Comparison of ENCODE assay signal across 12 mouse cellular contexts in the genomic region with DNA sequence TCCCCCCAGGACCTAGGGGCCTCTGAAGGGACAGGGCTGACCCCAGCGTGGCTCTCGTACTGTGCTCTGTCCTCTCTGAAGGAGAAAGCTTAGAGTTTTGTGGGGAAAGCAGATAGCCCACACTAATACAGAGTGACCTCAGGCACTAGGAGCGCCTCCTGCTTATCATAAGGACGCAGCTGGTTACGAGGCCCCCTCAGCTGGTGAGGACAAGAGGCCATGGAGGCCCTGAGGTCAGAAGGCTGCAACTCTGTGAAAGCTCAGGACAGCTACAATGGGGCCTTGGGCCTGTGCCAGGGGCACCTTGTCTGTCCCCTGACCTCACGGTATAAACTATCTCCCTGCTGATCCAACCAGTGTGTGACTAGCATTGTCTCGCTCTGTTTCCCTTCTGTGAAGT. TPM values are rescaled to one million over a fixed set of nuclear protein-coding genes. Genes with fewer than 3 reads are reported as not detected.
DNase-seq lines count a peak whose midpoint lies in the region; ATAC-seq and TF ChIP-seq lines count a peak whose summit lies in the region.
"Had no signal": no experiment of that assay in that cellular context is flagged by ENCODE, and none has a peak within 500 bp of the region (broad histone marks: within the 10 kb centered on the region; RNA-seq: fewer than 3 reads in every experiment).

No protein-coding gene starts in this region.

- WGBS in heart, embryonic 11.5 days (ENCODE audit: insufficient replicate concordance): 35% methylated on average over 7 of the region's 7 CpGs

- H3K4me2 ChIP-seq in heart, embryonic 11.5 days: peak overlapping the region; percentile 48
- H3K4me2 ChIP-seq in CH12.LX (ENCODE audit: insufficient read depth, low read depth, poor library complexity, severe bottlenecking): no peak overlapping the region
- H3K4me2 ChIP-seq: lung, embryonic 14.5 days; neural tube, embryonic 15.5 days had no signal

- H3K27me3 ChIP-seq in heart, embryonic 11.5 days (ENCODE audit: control insufficient read depth, insufficient read depth, low read length): 0 out of 2 replicates have a peak, but pooled peaks cover 2% of the 10 kb centered on the region
- no peaks in the 10 kb centered on the region for H3K27me3 ChIP-seq in CH12.LX (replicated peaks)
- H3K27me3 ChIP-seq: neural tube, embryonic 15.5 days had no signal

- ATAC-seq in heart, embryonic 11.5 days (replicated peaks; ENCODE audit: insufficient number of reproducible peaks, low FRiP score, low TSS enrichment): peak; percentile 87
- peak; percentile 83 for ATAC-seq in erythroblast, adult 5-6 weeks (replicated peaks; ENCODE audit: low FRiP score, poor library complexity, severe bottlenecking)

- TF ChIP-seq CTCF in CH12.LX (conservative IDR thresholded peaks at IDR 0.05 in 1 of 2, IDR thresholded peaks at IDR 0.05 in 1 of 2; ENCODE audit: low read depth in 2 of 2, low read length in 2 of 2): no peak

- TF ChIP-seq POLR2A in CH12.LX (IDR thresholded peaks at IDR 0.05; ENCODE audit: low read depth, low read length): 0 out of 2 replicates have a peak, but pooled peaks have one; percentile 8

- dilution Hi-C loops in CH12.LX (cut with MboI; ENCODE audit: extremely low pct_ligation_motif_present, extremely low pct_unique_long_range_greater_than_20kb, low sequenced_read_pairs): no loop called here

- DNase-seq in heart, adult 11 months: no peak
- DNase-seq in CH12.LX (ENCODE audit: extremely low read depth): no peak
- peak; percentile 71 to 82 for DNase-seq in kidney, postnatal 36 days
- no peak for DNase-seq in ovary, postnatal 10 days (ENCODE audit: low spot score)
- DNase-seq in frontal cortex, postnatal 36 days (ENCODE audit: low spot score in 2 of 2): no peak
- no peak for DNase-seq in cerebellum, postnatal 4 days (ENCODE audit: low spot score in 2 of 2)
- DNase-seq: cerebellum, adult 9-11 months; lung, embryonic 14.5 days had no signal

- H3K4me1 ChIP-seq in heart, embryonic 11.5 days (ENCODE audit: control insufficient read depth, insufficient read depth, low read length): peaks cover 50% of the 10 kb centered on the region
- no peaks in the 10 kb centered on the region for H3K4me1 ChIP-seq in CH12.LX (ENCODE audit: control insufficient read depth in 1 of 2, insufficient read depth in 2 of 2)

- peaks cover 6% of the 10 kb centered on the region; the same call in 1 of the 2 replicates for H3K9me3 ChIP-seq in heart, embryonic 11.5 days (replicated peaks; ENCODE audit: control insufficient read depth, low read length)
- H3K9me3 ChIP-seq in CH12.LX (replicated peaks; ENCODE audit: low read length): peaks cover 39% of the 10 kb centered on the region

- in situ Hi-C loops in CH12.LX (cut with MboI; ENCODE audit: low pct_ligation_motif_present, low pct_unique_long_range_greater_than_20kb, low sequenced_read_pairs): no loop called here

- H3K27ac ChIP-seq in heart, embryonic 11.5 days (ENCODE audit: low read depth, low read length): peak overlapping the region; percentile 88
- H3K27ac ChIP-seq in CH12.LX (ENCODE audit: insufficient read depth, low read depth): no peak overlapping the region
- H3K27ac ChIP-seq: neural tube, embryonic 15.5 days had no signal

- 0 out of 2 replicates have a peak overlapping the region, but pooled peaks have one; percentile 5 for H3K4me3 ChIP-seq in heart, embryonic 11.5 days (ENCODE audit: low read depth, low read length)
- H3K4me3 ChIP-seq in CH12.LX (replicated peaks in 1 of 3; ENCODE audit: low read depth in 2 of 3, low read length in 2 of 3, poor library complexity in 1 of 3): no peak overlapping the region
- H3K4me3 ChIP-seq: neural tube, embryonic 15.5 days had no signal

- H3K9ac ChIP-seq in heart, embryonic 11.5 days (ENCODE audit: low read depth, low read length): peak overlapping the region; percentile 66
- no peak overlapping the region for H3K9ac ChIP-seq in CH12.LX (ENCODE audit: insufficient read depth, low read depth)
- H3K9ac ChIP-seq: lung, embryonic 14.5 days; neural tube, embryonic 15.5 days had no signal

- no peak for TF ChIP-seq RAD21 in CH12.LX (IDR thresholded peaks at IDR 0.05; ENCODE audit: low read depth, low read length)

- no peak for TF ChIP-seq EP300 in CH12.LX (IDR thresholded peaks at IDR 0.05; ENCODE audit: low read length)

- H3K79me2 ChIP-seq in CH12.LX (replicated peaks; ENCODE audit: control insufficient read depth, extremely low read depth, insufficient read depth, poor library complexity, severe bottlenecking): no peaks in the 10 kb centered on the region; the same call in 1 of the 2 replicates

- peaks cover 48% of the 10 kb centered on the region for H3K36me3 ChIP-seq in heart, embryonic 11.5 days (ENCODE audit: control insufficient read depth, insufficient read depth, low read length)
- H3K36me3 ChIP-seq in CH12.LX (replicated peaks in 1 of 2; ENCODE audit: control insufficient read depth in 1 of 2, insufficient read depth in 1 of 2, low read length in 1 of 2): peaks cover 85 to 99% of the 10 kb centered on the region in 2 experiments

TF ChIP-seq in CH12.LX, 34 proteins besides CTCF, POLR2A, EP300 and RAD21:
- TF ChIP-seq USF2 (conservative IDR thresholded peaks at IDR 0.05; ENCODE audit: low read depth, low read length) (no peak), NELFE (IDR thresholded peaks at IDR 0.05; ENCODE audit: low read depth, low read length) (no peak), SIN3A (IDR thresholded peaks at IDR 0.05; ENCODE audit: low read length) (no peak), ETS1 (conservative IDR thresholded peaks at IDR 0.05; ENCODE audit: low read depth, low read length) (no peak), MAFK (IDR thresholded peaks at IDR 0.05; ENCODE audit: insufficient replicate concordance, low read length) (no peak), GABPA (IDR thresholded peaks at IDR 0.05; ENCODE audit: insufficient replicate concordance, low read depth, low read length) (no peak), ZKSCAN1 (IDR thresholded peaks at IDR 0.05; ENCODE audit: borderline replicate concordance, low read depth, low read length) (no peak), ELF1 (IDR thresholded peaks at IDR 0.05; ENCODE audit: low read depth, low read length) (no peak), JUN (IDR thresholded peaks at IDR 0.05; ENCODE audit: insufficient read depth, low read depth, low read length) (no peak), MAX (IDR thresholded peaks at IDR 0.05; ENCODE audit: low read length) (no peak), JUND (conservative IDR thresholded peaks at IDR 0.05; ENCODE audit: low read depth, low read length) (no peak), MXI1 (IDR thresholded peaks at IDR 0.05; ENCODE audit: low read depth, low read length) (no peak)

RNA-seq across cellular contexts. Expression of gene Shisa8, which starts 28.4 kb away (rescaled TPM):
- 0.07 TPM in 1 of 2 replicates, not detected in the other for polyA plus RNA-seq in heart, embryonic 11.5 days (2014; fragmentation: Nextera tagmentation; extraction: Ambion mirVana)
- total RNA-seq in CH12.LX (2012; rRNA removed) (152 and 159 TPM in 2 replicates), CH12.LX (2014; rRNA removed) (94.6 and 103 TPM in 2 replicates)
- 64.2 and 83.4 TPM in 2 replicates for polyA plus RNA-seq in CH12.LX (2012; ENCODE audit: insufficient read length, low read depth)
- total RNA-seq in erythroblast, adult 5-6 weeks (2015; ENCODE audit: low replicate concordance): not detected in 2 replicates
- total RNA-seq in erythroblast, adult 5-6 weeks (2017; ENCODE audit: low replicate concordance): not detected in 2 replicates
- total RNA-seq: gastrocnemius, adult 18-20 months had no signal

RNA-seq across cellular contexts. Expression of gene Srebf2, which starts 37.2 kb away (rescaled TPM):
- polyA plus RNA-seq in heart, embryonic 11.5 days (2014; fragmentation: Nextera tagmentation; extraction: Ambion mirVana): 82.3 and 88.1 TPM in 2 replicates
- total RNA-seq in CH12.LX (2012; rRNA removed) (130 and 159 TPM in 2 replicates), CH12.LX (2014; rRNA removed) (77.6 and 94.3 TPM in 2 replicates)
- polyA plus RNA-seq in CH12.LX (2012; ENCODE audit: insufficient read length, low read depth): 214 and 253 TPM in 2 replicates
- total RNA-seq in erythroblast, adult 5-6 weeks (2015; ENCODE audit: low replicate concordance): 9.0 and 12.5 TPM in 2 replicates
- 11.2 and 15.5 TPM in 2 replicates for total RNA-seq in erythroblast, adult 5-6 weeks (2017; ENCODE audit: low replicate concordance)

RNA-seq across cellular contexts. Expression of gene Tnfrsf13c, which starts 40.0 kb away (rescaled TPM):
- polyA plus RNA-seq in heart, embryonic 11.5 days (2014; fragmentation: Nextera tagmentation; extraction: Ambion mirVana): 0.29 TPM in 1 of 2 replicates, not detected in the other
- total RNA-seq in CH12.LX (2012; rRNA removed) (287 and 334 TPM in 2 replicates), CH12.LX (2014; rRNA removed) (188 and 204 TPM in 2 replicates)
- 219 and 257 TPM in 2 replicates for polyA plus RNA-seq in CH12.LX (2012; ENCODE audit: insufficient read length, low read depth)
- total RNA-seq in erythroblast, adult 5-6 weeks (2015; ENCODE audit: low replicate concordance): 0.84 and 6.3 TPM in 2 replicates
- total RNA-seq in erythroblast, adult 5-6 weeks (2017; ENCODE audit: low replicate concordance): not detected in 2 replicates
- total RNA-seq: gastrocnemius, adult 18-20 months had no signal
- polyA plus RNA-seq: lung, embryonic 14.5 days had no signal

RNA-seq across cellular contexts. Expression of gene Ccdc134, which starts 56.5 kb away (rescaled TPM):
- 9.5 and 9.6 TPM in 2 replicates for polyA plus RNA-seq in heart, embryonic 11.5 days (2014; fragmentation: Nextera tagmentation; extraction: Ambion mirVana)
- total RNA-seq in CH12.LX (2012; rRNA removed) (37.1 and 48.8 TPM in 2 replicates), CH12.LX (2014; rRNA removed) (35.1 and 35.7 TPM in 2 replicates)
- polyA plus RNA-seq in CH12.LX (2012; ENCODE audit: insufficient read length, low read depth): 42.9 and 43.6 TPM in 2 replicates
- 0.63 TPM in 1 of 2 replicates, not detected in the other for total RNA-seq in erythroblast, adult 5-6 weeks (2015; ENCODE audit: low replicate concordance)
- 4.1 and 5.0 TPM in 2 replicates for total RNA-seq in erythroblast, adult 5-6 weeks (2017; ENCODE audit: low replicate concordance)

Comparison
In these comparisons a context has a peak if more than half of its experiments do, and no peak if none do; other contexts are left out.
1. DNase-seq: peak in kidney, postnatal 36 days (2 of 2); none in heart, adult 11 months (single experiment), CH12.LX (single experiment), ovary, postnatal 10 days (single experiment), frontal cortex, postnatal 36 days (0 of 2) and cerebellum, postnatal 4 days (0 of 2).
2. RNA of gene Shisa8, which starts 28.4 kb away (total RNA-seq): 94.6 to 159 TPM in CH12.LX; not detected in erythroblast, adult 5-6 weeks; every median in the first group is over 10 times any median in the second.
3. RNA of gene Srebf2, which starts 37.2 kb away (total RNA-seq): 77.6 to 159 TPM in CH12.LX; 9.0 to 15.5 TPM in erythroblast, adult 5-6 weeks; every median in the first group is over 4 times any median in the second.
4. RNA of gene Tnfrsf13c, which starts 40.0 kb away (total RNA-seq): 188 to 334 TPM in CH12.LX; 0.84 to 6.3 TPM in erythroblast, adult 5-6 weeks; every median in the first group is over 10 times any median in the second.